Mouse (Mus musculus): ENCODE data around the gene Psd.

GRCm38 (mm10) chr19:46310312-46310865, 16.6 kb downstream of the Psd start:
- TF ChIP-seq CTCF (IDR thresholded peaks at IDR 0.05; ENCODE audit: borderline replicate concordance, control insufficient read depth, extremely low read depth, insufficient read depth, low read length, poor library complexity) (no peak), POLR2A (IDR thresholded peaks at IDR 0.05; ENCODE audit: control insufficient read depth, extremely low read depth, insufficient read depth, low read length, poor library complexity) (no peak)
